Mouse (Mus musculus) gastrocnemius, postnatal 10 days (tissue): ENCODE results near the gene Zfp61. TPM values are rescaled to one million over a fixed set of nuclear protein-coding genes. Genes with fewer than 3 reads are reported as not detected.
"Not testable (repeated sequence)": the region's sequence is repeated elsewhere in the genome, so short reads cannot be mapped to it uniquely, and the experiment has no call there.

ENCODE experiments used
- DNase-seq: peaks from one replicate; pipeline ENCODE4 v3.0.0; 2021; ENCODE audit warnings: mixed read lengths
- total RNA-seq, 2 experiments: library from RNA; stranded (reverse); gene quantifications; 2 replicates each; pipeline ENCODE4 v1.2.3; 2021

Gene Zfp61
- total RNA-seq, 2 experiments from 2014 or later: 4.2 to 5.6 TPM

DNA sequence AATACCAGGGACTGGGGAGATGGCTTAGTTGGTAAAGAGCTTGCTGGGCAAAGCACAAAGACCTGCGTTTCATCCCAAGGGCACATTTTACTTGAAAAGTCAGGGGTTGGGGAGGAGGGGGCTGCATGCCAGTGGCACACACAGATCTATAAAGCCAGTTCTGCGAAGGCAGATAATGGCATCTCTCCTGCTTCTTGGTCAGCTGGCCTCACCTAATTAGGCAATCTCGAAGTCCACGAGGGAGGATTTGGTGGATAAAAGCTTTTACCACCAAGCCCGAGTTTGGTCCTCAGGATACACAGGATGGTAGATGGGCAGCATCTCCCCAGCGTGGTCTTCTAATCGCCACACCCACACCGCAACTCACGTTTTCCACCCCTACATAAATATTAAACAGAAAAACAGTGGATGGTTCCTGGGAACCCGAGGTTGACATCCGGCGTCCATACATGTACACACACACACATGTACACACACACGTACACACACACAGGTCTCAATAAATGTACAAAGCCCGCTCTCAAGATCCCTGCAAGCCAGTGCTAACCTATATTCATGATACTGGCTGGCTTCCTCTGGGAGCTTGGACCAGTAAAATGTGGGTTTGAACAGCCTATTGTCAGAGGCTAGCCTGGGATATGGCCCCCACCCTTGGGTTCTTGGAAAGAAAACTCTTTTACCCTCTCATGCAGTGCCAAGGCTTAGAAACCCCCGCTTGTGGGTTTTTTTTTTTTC, 3.5 kb downstream of the Zfp61 start:
- DNase-seq: no peak

DNA sequence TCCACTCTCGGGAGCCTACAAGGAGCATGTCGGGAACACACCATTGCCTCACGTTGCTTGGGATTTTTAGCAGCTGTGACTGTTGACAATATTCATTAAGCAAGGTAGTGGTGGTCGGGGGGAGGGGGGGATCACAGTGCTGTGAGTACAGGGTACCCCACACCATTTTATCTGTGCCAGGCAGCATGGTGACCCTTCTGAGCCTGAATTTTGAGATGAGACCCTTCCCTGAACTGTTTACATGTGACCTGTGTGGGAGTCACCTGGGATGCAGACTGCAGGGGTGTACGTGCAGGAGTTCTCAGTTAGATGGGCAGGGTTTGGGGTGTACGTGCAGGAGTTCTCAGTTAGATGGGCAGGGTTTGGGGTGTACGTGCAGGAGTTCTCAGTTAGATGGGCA, 4.6 kb downstream of the Zfp61 start:
- DNase-seq: no peak

DNA sequence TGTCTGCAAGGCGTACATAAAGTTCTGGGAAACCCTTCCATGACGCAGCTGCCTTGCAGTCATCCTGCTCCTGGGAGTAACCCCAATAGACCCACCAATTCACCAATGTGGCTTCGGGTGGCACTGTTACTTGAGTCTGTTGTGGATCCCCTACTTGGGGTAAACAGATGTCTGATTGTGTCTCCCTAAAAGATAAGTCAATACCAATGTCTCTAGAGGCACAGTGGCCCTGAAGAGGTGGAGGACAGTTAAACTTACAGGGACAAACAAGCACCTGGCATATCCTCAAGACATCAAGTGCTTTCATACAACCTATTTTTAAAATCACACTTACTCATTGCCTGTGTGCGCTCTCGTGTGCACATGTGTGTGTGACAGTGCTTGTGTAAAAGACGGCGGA, 5.7 kb downstream of the Zfp61 start:
- no peak for DNase-seq

DNA sequence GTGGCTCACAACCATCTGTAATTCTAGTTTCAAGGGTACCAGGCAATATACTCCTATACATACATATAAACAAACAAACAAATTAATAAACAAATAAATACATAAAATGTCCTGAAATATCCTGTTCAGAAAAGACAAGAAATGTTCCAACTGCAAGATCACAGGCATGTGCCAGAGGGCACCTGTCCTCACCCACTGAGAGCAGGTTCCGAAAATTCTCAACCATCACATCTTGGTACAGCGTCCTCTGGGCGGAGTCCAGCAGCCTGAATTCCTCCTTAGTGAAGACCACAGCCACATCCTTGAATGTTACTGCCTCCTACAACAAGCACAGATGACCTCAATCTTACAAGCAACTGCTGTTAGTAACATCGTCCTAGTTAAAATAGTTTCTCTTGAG, 6.3 kb downstream of the Zfp61 start:
- no peak for DNase-seq

- DNase-seq: no peak
Measured at GRCm38 (mm10) chr7:24293061-24293851, 7.8 kb downstream of the Zfp61 start.

DNA sequence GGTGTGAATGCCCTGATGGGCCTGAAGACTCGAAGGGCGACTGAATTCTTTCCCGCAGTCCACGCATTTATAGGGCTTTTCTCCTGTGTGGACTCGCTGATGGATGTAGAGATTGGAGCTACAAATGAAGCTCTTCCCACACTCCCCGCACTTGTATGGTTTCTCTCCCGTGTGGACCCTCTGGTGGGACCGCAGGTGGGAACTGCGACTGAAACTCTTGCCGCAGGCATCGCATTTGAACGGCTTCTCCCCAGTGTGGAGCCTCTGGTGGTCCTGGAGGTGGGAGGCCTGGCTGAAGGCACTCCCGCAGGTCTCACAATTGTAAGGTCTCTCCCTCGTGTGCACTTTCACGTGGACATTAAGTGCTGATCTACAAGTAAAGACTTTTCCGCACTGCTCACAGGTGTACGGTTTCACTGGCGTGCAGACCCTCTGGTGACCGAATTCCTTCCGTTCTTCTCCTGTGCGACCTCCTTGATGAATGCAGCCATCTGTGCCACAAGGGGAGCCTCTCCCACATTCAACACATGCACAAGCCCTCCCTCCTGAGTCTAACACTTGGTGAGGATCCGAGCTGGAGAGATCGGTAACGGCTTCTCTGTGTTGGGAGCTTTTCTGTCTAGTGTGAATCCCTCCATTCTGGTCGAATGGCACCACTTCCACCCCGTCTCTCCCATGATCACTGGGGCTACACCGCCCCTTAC, 9.5 kb downstream of the Zfp61 start:
- no peak for DNase-seq

GRCm38 (mm10) chr7:24290106-24290693, 10.8 kb downstream of the Zfp61 start:
- DNase-seq: no peak

- no peak for DNase-seq
Measured at GRCm38 (mm10) chr7:24288512-24288911, 12.5 kb downstream of the Zfp61 start.

GRCm38 (mm10) chr7:24287670-24288069, 13.4 kb downstream of the Zfp61 start:
- DNase-seq: no peak

GRCm38 (mm10) chr7:24286916-24287315, 14.1 kb downstream of the Zfp61 start:
- no peak for DNase-seq

GRCm38 (mm10) chr7:24286090-24286489, 14.9 kb downstream of the Zfp61 start:
- DNase-seq: no peak

DNA sequence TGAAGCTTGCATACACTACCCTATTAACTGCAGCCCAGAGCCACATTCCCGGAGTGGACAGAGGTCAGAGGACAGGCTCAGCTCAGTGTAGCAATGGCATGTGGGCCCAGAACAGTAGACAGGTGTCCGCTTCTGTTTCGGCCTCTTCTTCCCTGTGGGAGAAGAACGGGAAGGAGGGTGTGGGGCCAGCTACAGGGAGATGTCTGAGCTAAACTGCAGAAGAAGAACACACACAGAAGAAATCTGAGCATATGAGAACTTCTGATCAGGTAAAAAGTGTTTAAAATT, 20.2 kb downstream of the Zfp61 start:
- DNase-seq: no peak

DNA sequence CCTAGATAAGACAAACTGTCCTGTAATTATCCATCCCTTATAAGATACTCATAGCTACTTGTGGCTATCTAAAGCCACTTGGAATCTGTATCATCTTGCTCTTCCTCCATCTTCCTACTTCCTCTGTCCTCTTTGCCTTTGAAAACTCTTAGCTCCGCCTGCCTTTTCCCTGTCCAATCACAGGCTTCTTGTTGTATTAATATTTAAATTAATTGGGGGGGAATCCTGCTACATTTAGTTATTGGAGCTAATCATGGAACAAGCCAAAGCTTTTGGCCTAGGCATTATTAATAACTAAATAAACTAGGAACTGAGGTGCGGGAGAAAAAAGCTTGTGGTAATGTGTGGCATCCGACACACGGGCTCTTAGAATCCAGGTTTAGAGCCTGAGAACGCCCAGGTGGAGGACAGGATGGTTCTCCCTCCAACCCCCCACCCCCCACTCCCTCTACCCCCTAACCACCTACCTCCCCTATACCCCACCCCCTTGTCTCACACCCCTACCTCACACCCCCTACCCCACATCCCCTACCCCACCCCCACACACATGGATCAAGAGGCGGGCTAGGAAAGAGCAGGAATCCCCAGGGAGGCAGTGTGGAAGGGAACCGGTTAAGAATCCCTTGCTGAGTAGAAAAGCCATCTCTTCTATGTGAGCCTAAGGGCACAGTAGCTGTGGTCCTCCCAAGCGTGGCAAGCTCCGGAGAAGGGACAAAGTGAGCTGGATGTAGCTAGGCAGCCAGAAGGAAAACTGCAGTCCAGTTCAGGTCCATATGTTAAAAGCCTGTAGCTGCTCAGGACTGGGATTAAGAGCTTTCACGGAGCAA, 20.8 kb downstream of the Zfp61 start:
- DNase-seq: no peak

DNA sequence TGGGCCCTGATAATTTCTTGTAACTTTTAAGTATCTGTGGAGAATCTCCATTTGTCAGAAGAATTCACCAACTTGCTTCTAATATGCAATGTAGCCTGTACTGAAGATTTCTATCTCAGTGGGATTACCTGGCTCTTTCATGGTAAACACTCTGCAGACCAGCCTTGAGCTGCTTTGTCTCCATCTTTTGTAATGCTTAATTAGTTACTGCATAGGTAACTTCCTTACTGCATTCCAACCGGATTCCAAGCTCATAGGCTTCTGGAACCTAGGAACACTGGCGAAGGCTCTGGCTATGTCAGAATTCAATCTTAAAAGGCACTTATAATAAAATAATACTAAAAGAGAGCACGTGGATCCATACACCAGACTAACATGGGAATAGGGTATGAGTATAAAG, 22.3 kb downstream of the Zfp61 start:
- not testable (repeated sequence) for DNase-seq

DNA sequence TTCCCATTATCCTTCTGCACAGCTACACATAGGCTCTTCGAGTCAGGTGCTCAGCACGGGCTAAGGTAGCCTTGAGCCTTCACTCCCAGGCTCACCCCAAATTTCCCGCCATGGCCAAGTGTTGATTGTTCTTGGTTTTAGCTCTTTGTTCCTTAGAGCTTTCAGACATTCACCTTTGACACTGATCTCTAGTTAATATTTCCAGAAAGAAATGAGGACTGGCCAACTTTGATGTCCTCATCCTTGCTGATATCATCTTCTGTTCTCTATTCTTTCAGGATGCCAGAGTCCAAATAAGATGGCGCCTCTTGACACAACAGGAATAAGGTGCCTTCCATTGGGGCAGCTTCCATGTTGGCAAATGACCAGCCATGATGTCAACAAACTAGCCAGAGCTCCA, 26.6 kb downstream of the Zfp61 start:
- DNase-seq: no peak

DNA sequence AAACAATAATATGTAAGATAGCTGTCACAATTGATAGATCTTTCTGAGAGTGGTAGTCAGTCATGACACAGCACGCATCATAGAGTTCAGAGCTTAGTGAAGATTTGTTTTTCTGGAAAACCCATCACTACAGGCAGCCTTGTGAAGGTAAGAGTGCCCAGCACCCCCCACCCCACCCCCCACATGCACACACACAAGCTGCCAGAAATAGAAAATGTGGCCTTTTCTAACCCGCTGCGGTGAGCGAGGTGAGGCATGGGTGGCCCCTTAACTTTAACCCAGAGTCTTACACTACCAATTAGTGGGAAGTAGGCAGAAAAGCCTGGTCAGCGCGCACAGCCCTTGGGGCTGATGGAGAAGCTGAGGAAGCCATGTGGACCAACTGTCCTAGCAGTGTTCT, 29.8 kb downstream of the Zfp61 start:
- no peak for DNase-seq

- peak; percentile 44 for DNase-seq
Measured at GRCm38 (mm10) chr7:24270288-24270672, 30.8 kb downstream of the Zfp61 start, which contains the start of gene Zfp93. TSS of gene Zfp93 (plus strand) at chr7:24270420.

DNA sequence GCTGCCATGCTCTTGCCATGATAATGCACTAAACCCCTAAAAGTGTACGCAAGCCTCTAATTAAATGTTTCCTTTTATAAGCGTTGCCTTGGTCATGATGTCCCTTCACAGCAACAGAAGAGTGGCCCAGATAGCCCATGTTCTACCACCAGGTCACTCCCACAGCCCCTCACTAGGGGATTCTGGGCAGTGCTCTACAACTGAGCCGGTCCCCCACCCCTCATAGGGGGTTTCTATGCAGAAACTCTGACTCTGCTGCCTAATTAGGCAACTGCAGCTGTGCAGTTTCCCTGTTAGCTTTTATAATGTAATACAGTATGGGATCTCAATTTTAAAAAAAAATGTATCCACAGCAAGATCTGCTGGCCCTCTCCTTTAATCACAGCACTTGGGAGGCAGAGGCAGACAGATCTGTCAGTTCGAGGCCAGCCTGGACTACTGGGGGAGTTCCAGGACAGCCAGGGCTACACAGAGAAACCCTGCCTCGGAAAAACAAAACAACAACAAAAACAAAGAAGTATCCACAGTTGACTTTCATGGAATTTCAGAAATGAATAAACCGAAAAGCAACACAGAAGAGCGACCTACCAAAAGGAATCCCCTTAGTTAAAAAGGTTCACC, 31.3 kb downstream of the Zfp61 start:
- no peak for DNase-seq

DNA sequence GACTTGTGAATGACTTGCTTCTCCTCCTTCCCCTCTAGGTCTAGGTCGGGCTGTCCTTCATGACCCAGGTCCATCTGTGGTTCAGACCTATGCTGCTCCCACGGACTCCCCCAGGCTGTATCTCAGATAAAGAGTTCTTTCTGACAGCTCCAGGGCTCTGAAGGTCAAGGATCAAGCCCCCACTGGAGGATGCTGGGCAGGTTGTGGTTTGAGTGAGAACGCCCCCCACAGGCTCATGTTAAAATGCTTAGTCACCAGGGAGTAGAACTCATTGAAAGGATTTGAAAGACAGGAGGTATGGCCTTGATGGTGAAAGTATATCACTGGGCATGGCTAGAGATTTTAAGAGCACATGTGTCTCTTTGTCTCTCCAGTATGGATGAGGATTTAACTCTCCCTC, 31.8 kb downstream of the Zfp61 start:
- DNase-seq: no peak

DNA sequence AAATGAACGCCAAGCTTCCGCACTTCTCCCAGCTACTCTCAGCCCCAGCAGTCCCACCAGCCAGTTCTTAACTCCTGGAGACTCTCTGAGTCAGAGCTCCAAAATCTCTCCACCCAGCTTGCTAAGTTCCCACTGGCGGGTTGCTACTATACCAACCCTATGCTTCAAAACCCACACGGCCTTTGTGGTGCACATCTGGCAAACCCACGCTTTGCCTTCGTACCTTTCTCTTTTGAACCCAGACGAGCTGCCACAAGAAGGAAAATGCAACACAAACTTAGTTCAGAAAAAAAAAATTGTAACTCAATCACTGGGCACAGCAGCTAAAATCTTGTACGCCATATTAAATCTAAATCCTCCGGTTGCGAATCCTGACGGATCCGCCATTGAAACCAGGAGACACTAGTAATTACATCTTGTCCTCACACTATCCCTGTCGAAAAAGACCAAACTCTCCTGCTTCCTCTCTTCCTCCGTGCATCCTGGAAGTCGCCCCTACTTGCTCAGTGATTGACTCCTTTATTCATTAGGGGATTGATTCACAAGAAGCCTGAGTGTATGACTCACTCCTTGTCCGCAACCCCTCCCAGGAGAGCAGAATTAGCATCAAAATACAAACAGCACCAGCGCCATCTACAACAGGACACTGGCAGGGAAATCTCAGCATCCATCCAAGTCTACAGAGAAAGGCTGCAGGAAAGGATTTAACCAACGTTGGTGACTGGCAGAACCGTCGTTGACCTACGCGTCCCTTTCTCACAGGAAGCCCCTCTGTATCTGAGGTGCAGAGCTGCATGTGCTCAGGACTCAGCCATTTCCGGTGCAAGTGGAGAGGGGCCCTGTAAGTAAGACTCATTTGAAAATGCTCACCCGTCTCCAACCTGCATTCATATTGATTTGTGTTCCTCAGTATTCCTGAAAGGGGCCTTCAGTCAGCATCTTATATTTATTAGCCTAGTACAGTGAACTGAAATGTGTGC, 32.6 kb downstream of the Zfp61 start:
- DNase-seq: no peak

GRCm38 (mm10) chr7:24260000-24260312, 41.1 kb downstream of the Zfp61 start:
- DNase-seq: no peak
